Mouse (Mus musculus): ENCODE results near the gene Myzap. TPM values are rescaled to one million over a fixed set of nuclear protein-coding genes. Genes with fewer than 3 reads are reported as not detected.
"Not testable (repeated sequence)": the region's sequence is repeated elsewhere in the genome, so short reads cannot be mapped to it uniquely, and the experiment has no call there.

Myzap gene
- total RNA-seq, 2 experiments from 2014 or later: 0.27 to 0.51 TPM

DNA sequence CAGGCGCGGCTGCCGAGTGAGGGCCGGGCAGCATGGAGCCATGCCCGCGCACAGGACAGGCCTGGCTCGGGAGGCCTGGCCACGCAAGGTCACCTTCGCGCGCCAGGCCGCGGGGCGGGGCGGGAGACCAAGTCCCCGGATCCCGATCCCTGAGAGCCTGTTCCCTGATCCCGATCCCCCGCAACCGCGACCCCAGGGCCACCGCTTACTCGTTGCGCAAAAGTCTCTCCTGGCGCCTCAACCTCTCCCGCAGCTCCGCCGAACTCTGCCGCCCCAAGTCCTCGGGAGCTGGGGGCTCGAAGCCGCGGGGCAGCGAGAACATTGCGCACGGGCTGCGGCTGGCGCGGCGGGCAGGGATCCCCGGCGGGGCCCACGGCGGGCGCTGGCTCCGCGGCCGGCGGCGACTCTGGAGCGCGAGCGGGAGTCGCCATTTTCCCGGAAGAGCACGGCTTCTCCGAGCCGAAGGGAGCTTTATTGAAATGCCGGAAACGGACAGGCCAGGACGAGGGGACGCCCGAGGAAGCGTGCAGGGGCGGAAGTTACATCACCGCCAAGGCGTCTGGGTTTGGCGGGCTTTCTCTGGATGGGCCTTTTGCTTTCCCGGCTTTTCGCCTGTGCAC is 106.6 kb downstream of the Myzap start, which contains the start of gene Polr2m:
Gene Polr2m (minus strand): TSS at position 461 of the 620 bp plus-strand sequence.
- ATAC-seq (ENCODE audit: poor library complexity, severe bottlenecking): peak; percentile 98

DNA sequence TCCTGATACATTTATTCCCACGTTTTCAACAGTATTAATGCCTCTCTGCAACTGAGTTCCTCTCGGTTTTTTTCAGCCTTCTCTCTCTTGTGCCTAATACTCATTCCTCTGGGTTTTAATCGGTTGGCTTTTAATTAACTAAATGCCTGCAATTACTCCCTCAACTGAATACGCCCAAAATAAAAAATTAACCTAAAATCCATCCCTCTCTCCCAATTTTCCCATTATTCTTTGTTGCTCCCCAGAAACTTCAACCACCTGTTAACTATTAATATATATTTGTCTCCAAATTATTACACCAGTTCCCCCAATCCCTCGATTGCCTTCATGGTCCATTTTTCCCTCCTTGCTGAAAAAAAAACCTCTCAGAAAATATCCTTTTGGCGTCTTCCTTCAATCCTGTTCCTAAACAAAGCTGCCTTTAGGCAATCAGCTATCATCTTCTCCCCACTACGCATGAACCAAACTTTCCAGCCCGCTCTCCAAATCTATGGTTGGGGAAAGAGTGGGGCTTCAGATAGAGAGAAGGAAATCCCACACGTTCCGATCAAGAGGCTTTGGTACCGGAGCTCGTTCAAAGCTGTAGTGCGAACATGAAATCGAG is 107.2 kb downstream of the Myzap start:
- no peak for ATAC-seq (ENCODE audit: poor library complexity, severe bottlenecking)

DNA sequence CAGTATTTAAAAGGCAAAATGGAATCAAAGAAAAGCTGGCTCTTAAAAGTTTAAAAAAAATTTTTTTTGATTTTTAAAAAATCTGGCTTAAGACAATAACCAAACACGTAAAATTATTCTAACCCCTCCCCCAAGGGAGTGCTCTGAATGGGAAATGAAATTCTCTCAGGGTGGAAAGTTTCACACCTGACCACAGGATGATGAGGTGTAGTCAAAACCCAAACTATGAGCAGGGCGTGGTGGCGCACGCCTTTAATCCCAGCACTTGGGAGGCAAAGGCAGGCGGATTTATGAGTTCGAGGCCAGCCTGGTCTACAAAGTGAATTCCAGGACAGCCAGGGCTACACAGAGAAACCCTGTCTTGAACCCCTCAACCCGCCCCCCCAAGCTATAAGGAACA is 108.3 kb downstream of the Myzap start:
- not testable (repeated sequence) for ATAC-seq (ENCODE audit: poor library complexity, severe bottlenecking)

- no peak for ATAC-seq (ENCODE audit: poor library complexity, severe bottlenecking)
Observed at GRCm38 (mm10) chr9:71480305-71480704, 111.9 kb downstream of the Myzap start.

GRCm38 (mm10) chr9:71479413-71479812 is 112.7 kb downstream of the Myzap start:
- ATAC-seq (ENCODE audit: poor library complexity, severe bottlenecking): no peak

DNA sequence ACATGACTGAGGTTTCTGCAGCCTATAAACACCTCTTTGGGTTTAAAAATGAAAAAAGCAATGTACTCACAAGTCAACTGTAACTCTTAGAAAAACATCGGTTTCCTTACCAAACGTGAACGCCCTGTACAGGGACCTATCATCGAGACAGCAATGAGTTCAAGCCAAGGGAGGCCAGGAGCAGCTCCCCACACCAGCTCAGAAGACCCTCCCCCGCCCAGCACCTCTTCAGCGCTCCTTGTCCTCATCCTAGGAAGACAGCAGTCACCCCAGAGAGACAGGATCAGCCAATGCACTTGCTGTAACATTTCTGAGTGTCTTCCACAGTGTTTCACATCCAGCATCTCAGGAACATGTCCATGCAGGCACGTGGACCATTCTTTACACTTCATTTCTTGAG is 113.6 kb downstream of the Myzap start:
- ATAC-seq (ENCODE audit: poor library complexity, severe bottlenecking): no peak

GRCm38 (mm10) chr9:71476601-71477000 is 115.6 kb downstream of the Myzap start:
- no peak for ATAC-seq (ENCODE audit: poor library complexity, severe bottlenecking)

- ATAC-seq (ENCODE audit: poor library complexity, severe bottlenecking): no peak
Observed at GRCm38 (mm10) chr9:71475536-71475935, 116.6 kb downstream of the Myzap start.

- ATAC-seq (ENCODE audit: poor library complexity, severe bottlenecking): no peak
Observed at GRCm38 (mm10) chr9:71467434-71467833, 124.7 kb downstream of the Myzap start.

DNA sequence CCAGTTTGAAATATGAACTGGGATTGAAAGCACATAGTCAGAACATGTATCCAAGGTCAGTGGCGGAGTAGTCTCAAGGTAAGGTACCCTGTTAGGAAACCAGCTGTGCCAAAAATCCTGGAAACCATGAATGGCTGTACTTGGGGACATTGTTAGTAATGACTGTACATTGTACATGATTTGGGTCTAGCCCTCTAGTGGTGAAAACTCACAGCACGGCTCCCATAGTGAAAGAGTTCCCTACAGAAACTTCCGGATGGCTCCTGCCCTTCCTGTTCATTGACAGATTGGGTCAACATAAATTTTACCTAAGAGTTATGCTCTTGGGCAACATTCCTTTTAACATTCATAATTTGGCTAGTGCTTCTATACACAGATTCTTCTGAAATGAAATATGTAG is 126.0 kb downstream of the Myzap start:
- no peak for ATAC-seq (ENCODE audit: poor library complexity, severe bottlenecking)

GRCm38 (mm10) chr9:71463072-71463667 is 129.0 kb downstream of the Myzap start:
- no peak for ATAC-seq (ENCODE audit: poor library complexity, severe bottlenecking)

DNA sequence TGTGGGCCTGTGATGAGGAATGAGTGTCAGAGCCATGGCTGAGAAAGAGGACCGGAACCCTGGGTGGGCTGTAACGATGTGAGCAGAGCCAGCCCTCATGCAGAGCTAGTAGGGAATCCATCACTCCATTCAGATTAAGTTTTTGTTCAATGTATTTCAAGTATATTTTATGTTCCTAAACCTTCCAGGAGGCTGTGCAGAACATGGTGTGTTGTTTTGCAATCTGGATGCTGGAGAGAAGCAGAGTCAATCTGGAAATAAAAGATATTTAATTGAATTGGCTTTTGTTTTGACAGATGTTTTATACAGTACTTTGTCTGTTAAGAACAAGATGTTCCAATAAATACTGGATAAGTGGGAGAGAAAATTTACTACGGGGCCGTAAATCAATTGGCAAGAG is 135.4 kb downstream of the Myzap start:
- ATAC-seq (ENCODE audit: poor library complexity, severe bottlenecking): no peak

Other genes with a start within 250 kb of the Myzap start
- gene Polr2m, start 106.4 kb downstream of the Myzap start, total RNA-seq (2015): 62.7 and 63.7 TPM in 2 replicates
- 92.6 and 107 TPM in 2 replicates for gene Polr2m, start 106.4 kb downstream of the Myzap start, total RNA-seq (2017)
- gene Cgnl1, start 179.2 kb upstream of the Myzap start, total RNA-seq (2015): 1.3 and 1.4 TPM in 2 replicates
- 3.8 and 8.8 TPM in 2 replicates for gene Cgnl1, start 179.2 kb upstream of the Myzap start, total RNA-seq (2017)